Mouse (Mus musculus) testis, adult 2 months (tissue): ENCODE measurements at regions not wholly inside any gene's neighbourhood (a gene's known extent, or its start where the extent isn't known, plus 50 kb on each side); places are given as distances from the start of the nearest gene placed in this dataset.

ENCODE experiments used
- CTCF ChIP-seq: fragments of 200-500 bp; IDR thresholded peaks from 2 replicates; pipeline ENCODE4 v1.5.1; 2012; ENCODE audit warnings: low read depth, mild to moderate bottlenecking, inconsistent platforms, low read length, moderate library complexity; ENCODE audit not compliant: control insufficient read depth, insufficient read depth, insufficient replicate concordance
- POLR2A ChIP-seq: fragments of 200-500 bp; IDR thresholded peaks from 2 replicates; pipeline ENCODE4 v1.6.1; 2012; ENCODE audit warnings: low read depth, mild to moderate bottlenecking, inconsistent platforms, low read length, moderate library complexity; ENCODE audit not compliant: control insufficient read depth

DNA sequence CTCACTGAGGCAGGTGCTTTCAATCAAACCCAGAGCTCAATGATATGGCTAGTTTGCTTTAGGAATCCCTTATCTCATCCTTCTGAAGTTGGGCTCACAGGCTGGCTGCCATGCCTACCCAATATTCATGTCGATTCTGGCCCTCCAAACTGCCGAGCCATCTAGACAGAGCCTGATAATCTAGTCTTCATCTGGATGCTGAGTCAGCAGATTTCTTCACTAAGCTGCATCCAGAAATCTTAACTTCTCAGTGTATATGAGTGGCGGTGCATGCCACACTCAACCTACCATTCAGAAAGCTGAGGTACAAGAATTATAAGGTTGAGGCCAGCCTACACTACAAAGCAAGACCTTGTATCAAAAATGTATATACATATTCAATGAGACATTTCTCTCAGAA is 136.9 kb downstream of the Cyp26b1 start:
- TF ChIP-seq CTCF, result no peak
- TF ChIP-seq POLR2A, result no peak
